Mouse (Mus musculus) forebrain, embryonic 15.5 days (tissue): ENCODE measurements around the gene Masp2. TPM values are rescaled to one million over a fixed set of nuclear protein-coding genes. Genes with fewer than 3 reads are reported as not detected.

Source experiments
- ATAC-seq: fragments of 200-750 bp; cut with Nextera tagmentation; replicated peaks from 2 replicates; pipeline ENCODE4 v1.8.0; 2017; ENCODE audit warnings: mild to moderate bottlenecking, moderate TSS enrichment, moderate library complexity
- H3K27ac ChIP-seq: fragments of 300-500 bp; sonication (generic); replicated peaks from 2 replicates; pipeline ENCODE4 v1.5.1; 2015; ENCODE audit warnings: mild to moderate bottlenecking, inconsistent platforms
- H3K27me3 ChIP-seq: fragments of 300-500 bp; sonication (generic); 2 replicates; pipeline ENCODE4 v1.6.1; 2015; ENCODE audit warnings: inconsistent platforms
- H3K36me3 ChIP-seq: fragments of 300-500 bp; sonication (generic); 2 replicates; pipeline ENCODE4 v1.6.1; 2015; ENCODE audit warnings: mild to moderate bottlenecking, inconsistent platforms
- H3K4me1 ChIP-seq: fragments of 300-500 bp; sonication (generic); 2 replicates; pipeline ENCODE4 v1.6.1; 2015; ENCODE audit warnings: inconsistent platforms
- H3K4me2 ChIP-seq: fragments of 300-500 bp; sonication (generic); replicated peaks from 2 replicates; pipeline ENCODE4 v1.6.1; 2015; ENCODE audit warnings: mild to moderate bottlenecking, inconsistent platforms
- H3K4me3 ChIP-seq: fragments of 300-500 bp; sonication (generic); 2 replicates; pipeline ENCODE4 v1.5.1; 2015; ENCODE audit warnings: mild to moderate bottlenecking, inconsistent platforms
- H3K9ac ChIP-seq: fragments of 300-500 bp; sonication (generic); replicated peaks from 2 replicates; pipeline ENCODE4 v1.6.1; 2015; ENCODE audit warnings: mild to moderate bottlenecking, inconsistent platforms
- H3K9me3 ChIP-seq: fragments of 300-500 bp; sonication (generic); 2 replicates; pipeline ENCODE4 v1.6.1; 2016; ENCODE audit warnings: inconsistent platforms
- WGBS: fragments of 180-500 bp; shearing (Covaris S2); methylation state at CpG from one replicate; pipeline ENCODE4 v1.1.7; 2015; ENCODE audit warnings: mixed read lengths; 5-methylcytosine and 5-hydroxymethylcytosine counted together
- polyA plus RNA-seq: library from polyadenylated mRNA; unstranded; fragments of >200 nt; fragmentation: Nextera tagmentation; extraction: Ambion mirVana; gene quantifications from 2 replicates; pipeline ENCODE4 v1.2.1, GENCODE M21; 2015

Gene Masp2
- polyA plus RNA-seq, 1 experiment from 2014 or later: 1.1 TPM

DNA sequence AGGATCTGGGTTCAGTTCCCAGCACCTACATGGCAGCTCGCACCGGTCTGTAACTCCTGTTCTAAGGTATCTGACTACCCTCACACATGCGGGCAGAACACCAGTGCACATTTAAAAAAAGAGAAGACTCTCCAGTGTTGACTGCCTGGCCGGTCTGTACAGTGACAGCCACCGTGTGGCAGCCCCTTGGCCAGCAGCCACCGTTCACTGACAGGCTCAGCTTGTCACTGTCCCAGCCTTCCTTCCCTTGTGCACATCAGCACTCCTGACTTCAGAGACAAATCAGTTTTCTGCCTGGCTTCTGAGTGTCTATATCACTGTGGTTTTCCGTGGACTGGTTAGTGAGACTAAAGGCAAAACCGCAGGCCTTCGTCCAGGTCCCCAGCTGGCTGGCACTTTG lies 13.6 kb upstream of the Masp2 start:
- Histone ChIP-seq H3K4me2 (no peak overlapping the region), H3K9me3 (no peaks in the 10 kb centered on the region), H3K36me3 (peaks cover 5% of the 10 kb centered on the region; the same call in 1 of the 2 replicates), H3K9ac (no peak overlapping the region), H3K27ac (0 out of 2 replicates have a peak overlapping the region, but pooled peaks have one; percentile 12), H3K4me1 (peaks cover 33% of the 10 kb centered on the region), H3K4me3 (no peak overlapping the region), H3K27me3 (no peaks in the 10 kb centered on the region)
- 63% methylated on average over 9 of the region's 9 CpGs for WGBS
- ATAC-seq: no peak

DNA sequence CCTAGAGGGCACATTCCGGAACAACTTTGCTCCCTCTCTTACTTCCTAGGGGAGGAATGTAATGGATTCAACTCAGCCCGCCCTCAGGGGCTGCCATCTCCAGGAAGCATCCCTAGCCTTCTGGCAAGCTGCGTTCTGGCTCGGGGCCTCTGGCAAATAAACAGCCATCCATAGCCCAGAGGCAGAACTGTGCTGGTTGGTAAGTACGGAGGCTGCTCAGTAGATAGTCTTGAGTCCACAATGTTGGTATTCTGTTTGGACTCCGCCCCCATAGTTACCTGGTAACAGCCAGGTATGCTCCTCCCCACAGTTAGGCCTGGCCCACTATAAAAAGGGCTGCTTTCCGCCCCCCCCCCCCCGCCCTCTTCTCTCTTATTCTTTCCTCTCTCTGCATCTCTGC lies 12.8 kb upstream of the Masp2 start:
- Histone ChIP-seq H3K36me3 (peaks cover 12% of the 10 kb centered on the region), H3K4me1 (peaks cover 33% of the 10 kb centered on the region), H3K27me3 (no peaks in the 10 kb centered on the region), H3K4me2 (no peak overlapping the region), H3K27ac (no peak overlapping the region), H3K4me3 (no peak overlapping the region), H3K9me3 (no peaks in the 10 kb centered on the region), H3K9ac (no peak overlapping the region)
- ATAC-seq: no peak
- 49% methylated on average over 8 of the region's 8 CpGs for WGBS

DNA sequence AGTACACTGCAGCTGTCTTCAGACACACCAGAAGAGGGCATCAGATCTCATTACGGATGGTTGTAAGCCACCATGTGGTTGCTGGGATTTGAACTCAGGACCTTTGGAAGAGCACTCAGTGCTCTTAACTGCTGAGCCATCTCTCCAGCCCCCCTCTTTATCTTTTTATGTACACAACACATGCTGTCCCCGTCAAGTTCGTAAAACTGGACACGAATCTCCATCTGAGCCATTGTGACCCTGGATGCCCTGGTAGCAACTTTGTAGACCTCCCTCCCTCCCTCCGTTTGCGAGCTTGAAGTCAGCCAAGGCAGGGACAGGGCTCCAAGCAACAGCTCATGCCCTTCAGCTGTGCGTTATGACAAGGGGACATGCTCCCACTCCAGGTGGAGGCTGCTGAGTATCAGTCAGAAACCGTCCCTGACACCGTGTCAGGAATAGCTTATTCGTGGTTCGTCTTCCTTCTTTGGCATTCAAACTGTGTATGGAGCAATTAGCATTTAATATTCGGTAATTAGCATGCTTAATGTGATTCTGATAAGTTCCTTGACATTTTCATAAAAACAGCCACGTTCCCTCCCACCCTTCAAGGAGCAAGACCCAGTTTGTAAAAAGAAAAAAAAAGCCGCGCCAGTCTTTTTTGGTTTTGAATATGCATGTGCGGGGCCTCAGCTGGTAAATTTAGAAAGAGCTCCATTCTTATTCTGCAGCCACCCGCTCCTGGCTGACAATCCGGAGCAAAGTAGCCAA lies 11.8 kb upstream of the Masp2 start:
- peak overlapping the region; percentile 76 for H3K4me2 ChIP-seq
- H3K36me3 ChIP-seq: peaks cover 22% of the 10 kb centered on the region
- peaks cover 37% of the 10 kb centered on the region for H3K4me1 ChIP-seq
- peak overlapping the region; percentile 92 for H3K4me3 ChIP-seq
- WGBS: 7% methylated on average over 18 of the region's 18 CpGs
- peak overlapping the region; percentile 90 for H3K27ac ChIP-seq
- peak; percentile 29 for ATAC-seq
- peak overlapping the region; percentile 49 for H3K9ac ChIP-seq
- no peaks in the 10 kb centered on the region for H3K27me3 ChIP-seq
- H3K9me3 ChIP-seq: no peaks in the 10 kb centered on the region

DNA sequence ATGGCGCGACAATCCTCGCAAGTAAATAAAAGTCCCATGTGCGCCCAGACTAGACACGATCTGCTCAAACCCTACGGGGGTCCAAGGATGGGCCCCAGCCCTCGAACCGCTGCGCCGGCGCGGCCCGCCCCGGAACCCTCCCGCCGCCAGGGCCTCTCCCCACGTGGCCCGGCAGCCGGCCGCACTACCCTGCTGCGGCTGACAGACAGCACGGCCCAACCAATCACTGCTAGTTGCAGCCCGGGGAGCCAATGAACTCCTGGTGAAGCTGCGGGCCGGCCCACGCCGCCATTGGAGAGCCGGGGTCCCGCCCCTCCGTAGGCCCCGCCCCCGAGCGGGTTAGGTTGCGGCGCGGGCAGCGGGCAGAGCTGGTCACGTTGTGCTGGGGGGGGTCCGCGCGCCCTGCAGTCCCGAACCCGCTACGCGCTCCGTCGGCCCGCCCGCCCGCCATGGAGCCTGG lies 11.2 kb upstream of the Masp2 start, which contains the start of gene Srm:
Gene Srm, plus strand, starts transcription at position 333 of the 460 bp plus-strand sequence.
- Histone ChIP-seq H3K4me1 (peaks cover 37% of the 10 kb centered on the region), H3K9ac (peak within 1 kb of the TSS; percentile 78), H3K4me2 (peak within 1 kb of the TSS; percentile 76), H3K4me3 (peak within 1 kb of the TSS; percentile 92), H3K27ac (peak within 1 kb of the TSS; percentile 90), H3K36me3 (peaks cover 27% of the 10 kb centered on the region), H3K27me3 (no peaks in the 10 kb centered on the region), H3K9me3 (no peaks in the 10 kb centered on the region)
- under 1% methylated on average over 39 of the region's 50 CpGs for WGBS
- peak; percentile 99 for ATAC-seq

- H3K27me3 ChIP-seq: no peaks in the 10 kb centered on the region
- ATAC-seq: peak; percentile 38
- H3K36me3 ChIP-seq: peaks cover 33% of the 10 kb centered on the region
- H3K9ac ChIP-seq: peak overlapping the region; percentile 78
- H3K9me3 ChIP-seq: no peaks in the 10 kb centered on the region
- H3K4me2 ChIP-seq: peak overlapping the region; percentile 76
- peak overlapping the region; percentile 90 for H3K27ac ChIP-seq
- WGBS: under 1% methylated on average over 53 of the region's 53 CpGs
- H3K4me1 ChIP-seq: peaks cover 37% of the 10 kb centered on the region
- peak overlapping the region; percentile 92 for H3K4me3 ChIP-seq
Measured at GRCm38 (mm10) chr4:148591637-148592380, 10.5 kb upstream of the Masp2 start.

DNA sequence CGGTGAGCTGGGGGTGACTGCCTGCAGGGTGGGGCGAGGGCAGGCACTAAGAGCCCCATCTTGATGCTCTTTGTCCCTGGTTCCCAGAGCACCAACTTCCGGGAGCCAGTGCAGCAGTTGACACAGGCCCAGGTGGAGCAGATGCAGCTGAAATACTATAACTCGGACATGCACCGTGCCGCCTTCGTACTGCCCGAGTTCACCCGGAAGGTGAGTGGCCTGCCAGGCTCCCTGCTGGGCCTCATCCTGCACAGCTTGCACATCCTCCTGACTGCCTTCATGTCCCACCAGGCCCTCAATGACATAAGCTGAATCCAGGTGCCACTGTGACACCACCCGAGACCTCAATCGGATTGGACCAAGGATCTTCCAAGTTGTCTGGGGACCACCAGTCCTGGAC lies 8.4 kb upstream of the Masp2 start:
- H3K9me3 ChIP-seq: no peaks in the 10 kb centered on the region
- H3K27me3 ChIP-seq: no peaks in the 10 kb centered on the region
- H3K4me2 ChIP-seq: no peak overlapping the region
- no peak overlapping the region for H3K4me3 ChIP-seq
- no peak overlapping the region for H3K27ac ChIP-seq
- peaks cover 34% of the 10 kb centered on the region for H3K4me1 ChIP-seq
- WGBS: 94% methylated on average over 11 of the region's 11 CpGs
- ATAC-seq: no peak
- H3K9ac ChIP-seq: no peak overlapping the region
- peaks cover 49% of the 10 kb centered on the region for H3K36me3 ChIP-seq

DNA sequence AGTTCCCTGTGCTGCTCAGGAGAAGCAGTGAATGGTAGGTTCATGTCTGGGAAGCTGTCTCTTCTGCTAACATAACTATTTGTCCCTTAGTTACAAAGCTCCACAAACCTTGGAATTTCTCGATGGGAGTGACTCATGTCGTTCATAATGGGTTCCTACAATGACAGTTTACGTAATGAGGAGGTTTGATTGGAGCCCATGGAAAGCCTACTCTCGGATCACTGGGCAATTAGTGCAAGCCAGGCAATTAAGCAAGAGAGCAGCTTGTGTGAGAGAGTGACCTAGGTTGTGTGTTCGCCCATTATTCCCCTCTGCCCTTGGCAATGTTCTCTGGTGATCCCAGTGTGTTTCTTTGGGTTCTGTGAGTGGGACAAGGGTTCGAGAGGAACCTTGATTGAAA lies 6.4 kb upstream of the Masp2 start:
- 47% methylated on average over 6 of the region's 6 CpGs for WGBS
- no peaks in the 10 kb centered on the region for H3K27me3 ChIP-seq
- H3K4me2 ChIP-seq: no peak overlapping the region
- H3K9ac ChIP-seq: no peak overlapping the region
- no peaks in the 10 kb centered on the region for H3K9me3 ChIP-seq
- H3K36me3 ChIP-seq: peaks cover 52% of the 10 kb centered on the region
- ATAC-seq: no peak
- 0 out of 2 replicates have a peak overlapping the region, but pooled peaks have one; percentile 24 for H3K27ac ChIP-seq
- no peak overlapping the region for H3K4me3 ChIP-seq
- peaks cover 21% of the 10 kb centered on the region for H3K4me1 ChIP-seq

GRCm38 (mm10) chr4:148596731-148597130 lies 5.6 kb upstream of the Masp2 start:
- H3K9me3 ChIP-seq: no peaks in the 10 kb centered on the region
- no peak overlapping the region for H3K4me2 ChIP-seq
- peaks cover 52% of the 10 kb centered on the region for H3K36me3 ChIP-seq
- WGBS: 97% methylated on average over 3 of the region's 3 CpGs
- no peaks in the 10 kb centered on the region for H3K27me3 ChIP-seq
- no peak for ATAC-seq
- H3K4me3 ChIP-seq: no peak overlapping the region
- peaks cover 21% of the 10 kb centered on the region for H3K4me1 ChIP-seq
- H3K9ac ChIP-seq: no peak overlapping the region
- no peak overlapping the region for H3K27ac ChIP-seq

GRCm38 (mm10) chr4:148598826-148599225 lies 3.5 kb upstream of the Masp2 start:
- WGBS: 94% methylated on average over 12 of the region's 12 CpGs
- ATAC-seq: no peak
- Histone ChIP-seq H3K36me3 (peaks cover 47% of the 10 kb centered on the region), H3K9me3 (no peaks in the 10 kb centered on the region), H3K4me1 (peaks cover 4% of the 10 kb centered on the region; the same call in 1 of the 2 replicates), H3K27ac (no peak overlapping the region), H3K4me3 (no peak overlapping the region), H3K27me3 (no peaks in the 10 kb centered on the region), H3K9ac (no peak overlapping the region), H3K4me2 (no peak overlapping the region)

GRCm38 (mm10) chr4:148600316-148600715 lies 2.0 kb upstream of the Masp2 start:
- no peak for ATAC-seq
- H3K9ac ChIP-seq: no peak overlapping the region
- peaks cover 32% of the 10 kb centered on the region for H3K36me3 ChIP-seq

GRCm38 (mm10) chr4:148601871-148602270 lies 483 bp upstream of the Masp2 start:
- no peak for ATAC-seq
- Histone ChIP-seq H3K4me3 (no peak overlapping the region), H3K27ac (no peak overlapping the region), H3K9ac (no peak overlapping the region), H3K27me3 (no peaks in the 10 kb centered on the region), H3K4me1 (no peaks in the 10 kb centered on the region), H3K4me2 (no peak overlapping the region), H3K36me3 (peaks cover 18% of the 10 kb centered on the region), H3K9me3 (no peaks in the 10 kb centered on the region)
- 93% methylated on average over 4 of the region's 4 CpGs for WGBS

More at GRCm38 (mm10) chr4:148600316-148600715, 2.0 kb upstream of the Masp2 start:
- Histone ChIP-seq H3K27me3 (no peaks in the 10 kb centered on the region), H3K9me3 (no peaks in the 10 kb centered on the region), H3K27ac (no peak overlapping the region), H3K4me1 (no peaks in the 10 kb centered on the region), H3K4me2 (no peak overlapping the region), H3K4me3 (no peak overlapping the region)
- WGBS: 91% methylated on average over 4 of the region's 4 CpGs
